Mouse (Mus musculus): ENCODE data around the gene Adgrl2. TPM values are rescaled to one million over a fixed set of nuclear protein-coding genes. Genes with fewer than 3 reads are reported as not detected.

Adgrl2 gene
- polyA plus RNA-seq, 1 experiment from 2014 or later = 98.1 TPM

- Histone ChIP-seq H3K36me3 (no peaks in the 10 kb centered on the region), H3K27ac (0 out of 2 replicates have a peak overlapping the region, but pooled peaks have one; percentile 7), H3K4me1 (peaks cover 16% of the 10 kb centered on the region), H3K9me3 (replicated peaks) (no peaks in the 10 kb centered on the region), H3K4me2 (replicated peaks) (no peak overlapping the region), H3K9ac (no peak overlapping the region), H3K4me3 (no peak overlapping the region), H3K27me3 (no peaks in the 10 kb centered on the region)
- ATAC-seq (ENCODE audit: low FRiP score) = no peak
- WGBS = 88% methylated on average over 8 of the region's 8 CpGs
Observed at GRCm38 (mm10) chr3:148894867-148895266, 95.5 kb downstream of the Adgrl2 start.

GRCm38 (mm10) chr3:148887902-148888301, 102.5 kb downstream of the Adgrl2 start:
- Histone ChIP-seq H3K27ac (no peak overlapping the region), H3K9me3 (replicated peaks) (no peaks in the 10 kb centered on the region), H3K36me3 (no peaks in the 10 kb centered on the region), H3K27me3 (no peaks in the 10 kb centered on the region), H3K4me1 (no peaks in the 10 kb centered on the region), H3K4me3 (no peak overlapping the region), H3K4me2 (replicated peaks) (no peak overlapping the region), H3K9ac (no peak overlapping the region)
- no peak for ATAC-seq (ENCODE audit: low FRiP score)
- WGBS = 87% methylated on average over 5 of the region's 5 CpGs

GRCm38 (mm10) chr3:148886956-148887355, 103.4 kb downstream of the Adgrl2 start:
- Histone ChIP-seq H3K36me3 (no peaks in the 10 kb centered on the region), H3K4me2 (replicated peaks) (no peak overlapping the region), H3K4me1 (no peaks in the 10 kb centered on the region), H3K4me3 (no peak overlapping the region), H3K27me3 (no peaks in the 10 kb centered on the region), H3K27ac (no peak overlapping the region), H3K9ac (no peak overlapping the region), H3K9me3 (replicated peaks) (no peaks in the 10 kb centered on the region)
- WGBS = 83% methylated on average over 4 of the region's 4 CpGs
- ATAC-seq (ENCODE audit: low FRiP score) = no peak

GRCm38 (mm10) chr3:148885980-148886668, 104.2 kb downstream of the Adgrl2 start:
- H3K36me3 ChIP-seq = no peaks in the 10 kb centered on the region
- ATAC-seq (ENCODE audit: low FRiP score) = no peak
- WGBS = 93% methylated on average over 8 of the region's 8 CpGs
- H3K9ac ChIP-seq = no peak overlapping the region
- H3K4me1 ChIP-seq = no peaks in the 10 kb centered on the region
- no peaks in the 10 kb centered on the region for H3K9me3 ChIP-seq (replicated peaks)
- H3K27me3 ChIP-seq = no peaks in the 10 kb centered on the region
- no peak overlapping the region for H3K27ac ChIP-seq
- H3K4me2 ChIP-seq (replicated peaks) = no peak overlapping the region
- H3K4me3 ChIP-seq = no peak overlapping the region

- no peak overlapping the region for H3K4me2 ChIP-seq (replicated peaks)
- no peak for ATAC-seq (ENCODE audit: low FRiP score)
- no peaks in the 10 kb centered on the region for H3K9me3 ChIP-seq (replicated peaks)
- no peaks in the 10 kb centered on the region for H3K4me1 ChIP-seq
- H3K27ac ChIP-seq = no peak overlapping the region
- no peaks in the 10 kb centered on the region for H3K36me3 ChIP-seq
- no peak overlapping the region for H3K4me3 ChIP-seq
- 85% methylated on average over 4 of the region's 4 CpGs for WGBS
- H3K9ac ChIP-seq = no peak overlapping the region
- H3K27me3 ChIP-seq = no peaks in the 10 kb centered on the region
Observed at GRCm38 (mm10) chr3:148885184-148885583, 105.2 kb downstream of the Adgrl2 start.

GRCm38 (mm10) chr3:148881431-148881830, 108.9 kb downstream of the Adgrl2 start:
- WGBS = 79% methylated on average over 5 of the region's 5 CpGs
- Histone ChIP-seq H3K4me2 (replicated peaks) (no peak overlapping the region), H3K27ac (no peak overlapping the region), H3K36me3 (no peaks in the 10 kb centered on the region), H3K9me3 (replicated peaks) (no peaks in the 10 kb centered on the region), H3K9ac (no peak overlapping the region), H3K27me3 (no peaks in the 10 kb centered on the region), H3K4me1 (0 out of 2 replicates have a peak, but pooled peaks cover 2% of the 10 kb centered on the region), H3K4me3 (no peak overlapping the region)
- ATAC-seq (ENCODE audit: low FRiP score) = no peak

- no peak overlapping the region for H3K9ac ChIP-seq
- H3K4me3 ChIP-seq = no peak overlapping the region
- 83% methylated on average over 5 of the region's 5 CpGs for WGBS
- H3K36me3 ChIP-seq = no peaks in the 10 kb centered on the region
- H3K27ac ChIP-seq = no peak overlapping the region
- no peak overlapping the region for H3K4me2 ChIP-seq (replicated peaks)
- ATAC-seq (ENCODE audit: low FRiP score) = no peak
- H3K4me1 ChIP-seq = peaks cover 5% of the 10 kb centered on the region
- no peaks in the 10 kb centered on the region for H3K9me3 ChIP-seq (replicated peaks)
- H3K27me3 ChIP-seq = no peaks in the 10 kb centered on the region
Observed at GRCm38 (mm10) chr3:148872563-148872962, 117.8 kb downstream of the Adgrl2 start.

GRCm38 (mm10) chr3:148871792-148872464, 118.4 kb downstream of the Adgrl2 start:
- Histone ChIP-seq H3K9ac (no peak overlapping the region), H3K27me3 (no peaks in the 10 kb centered on the region), H3K36me3 (no peaks in the 10 kb centered on the region), H3K9me3 (replicated peaks) (no peaks in the 10 kb centered on the region), H3K4me2 (replicated peaks) (no peak overlapping the region), H3K4me1 (peaks cover 6% of the 10 kb centered on the region), H3K4me3 (no peak overlapping the region), H3K27ac (no peak overlapping the region)
- no peak for ATAC-seq (ENCODE audit: low FRiP score)
- 74% methylated on average over 5 of the region's 5 CpGs for WGBS

GRCm38 (mm10) chr3:148867618-148868017, 122.7 kb downstream of the Adgrl2 start:
- Histone ChIP-seq H3K36me3 (0 out of 2 replicates have a peak, but pooled peaks cover 4% of the 10 kb centered on the region), H3K4me3 (no peak overlapping the region), H3K9ac (no peak overlapping the region), H3K4me1 (peaks cover 6% of the 10 kb centered on the region), H3K27ac (no peak overlapping the region), H3K9me3 (replicated peaks) (no peaks in the 10 kb centered on the region), H3K27me3 (no peaks in the 10 kb centered on the region), H3K4me2 (replicated peaks) (no peak overlapping the region)
- WGBS = 44% methylated on average over 8 of the region's 8 CpGs
- no peak for ATAC-seq (ENCODE audit: low FRiP score)

- no peak overlapping the region for H3K9ac ChIP-seq
- no peak overlapping the region for H3K27ac ChIP-seq
- H3K4me2 ChIP-seq (replicated peaks) = no peak overlapping the region
- H3K9me3 ChIP-seq (replicated peaks) = no peaks in the 10 kb centered on the region
- 0 out of 2 replicates have a peak, but pooled peaks cover 4% of the 10 kb centered on the region for H3K36me3 ChIP-seq
- no peak overlapping the region for H3K4me3 ChIP-seq
- 91% methylated on average over 5 of the region's 5 CpGs for WGBS
- no peak for ATAC-seq (ENCODE audit: low FRiP score)
- H3K27me3 ChIP-seq = no peaks in the 10 kb centered on the region
- peaks cover 6% of the 10 kb centered on the region for H3K4me1 ChIP-seq
Observed at GRCm38 (mm10) chr3:148866633-148867032, 123.7 kb downstream of the Adgrl2 start.

GRCm38 (mm10) chr3:148866053-148866452, 124.3 kb downstream of the Adgrl2 start:
- Histone ChIP-seq H3K27me3 (no peaks in the 10 kb centered on the region), H3K9me3 (replicated peaks) (no peaks in the 10 kb centered on the region), H3K4me3 (no peak overlapping the region), H3K4me1 (peaks cover 6% of the 10 kb centered on the region), H3K9ac (no peak overlapping the region), H3K36me3 (0 out of 2 replicates have a peak, but pooled peaks cover 4% of the 10 kb centered on the region), H3K4me2 (replicated peaks) (no peak overlapping the region), H3K27ac (no peak overlapping the region)
- no peak for ATAC-seq (ENCODE audit: low FRiP score)
- 80% methylated on average over 7 of the region's 7 CpGs for WGBS

- ATAC-seq (ENCODE audit: low FRiP score) = no peak
- Histone ChIP-seq H3K4me3 (no peak overlapping the region), H3K9me3 (replicated peaks) (no peaks in the 10 kb centered on the region), H3K4me1 (peaks cover 6% of the 10 kb centered on the region), H3K4me2 (replicated peaks) (no peak overlapping the region), H3K27ac (no peak overlapping the region), H3K9ac (no peak overlapping the region), H3K36me3 (0 out of 2 replicates have a peak, but pooled peaks cover 4% of the 10 kb centered on the region), H3K27me3 (no peaks in the 10 kb centered on the region)
- WGBS = 76% methylated on average over 7 of the region's 7 CpGs
Observed at GRCm38 (mm10) chr3:148865234-148865633, 125.1 kb downstream of the Adgrl2 start.

- no peaks in the 10 kb centered on the region for H3K9me3 ChIP-seq (replicated peaks)
- H3K36me3 ChIP-seq = peaks cover 14% of the 10 kb centered on the region
- H3K27ac ChIP-seq = no peak overlapping the region
- 56% methylated on average over 7 of the region's 7 CpGs for WGBS
- no peak for ATAC-seq (ENCODE audit: low FRiP score)
- H3K4me2 ChIP-seq (replicated peaks) = no peak overlapping the region
- H3K9ac ChIP-seq = no peak overlapping the region
- H3K4me3 ChIP-seq = no peak overlapping the region
- H3K4me1 ChIP-seq = no peaks in the 10 kb centered on the region
- no peaks in the 10 kb centered on the region for H3K27me3 ChIP-seq
Observed at GRCm38 (mm10) chr3:148861860-148862259, 128.5 kb downstream of the Adgrl2 start.

All from hindbrain, embryonic 12.5 days (tissue).